Mouse (Mus musculus) megakaryocyte, embryonic 14.5 days (primary cell): Measurements from ENCODE around the gene Aldh1a3. TPM values are rescaled to one million over a fixed set of nuclear protein-coding genes. Genes with fewer than 3 reads are reported as not detected.

Experiments used
- H3K27me3 ChIP-seq: replicated peaks from 2 replicates; pipeline ENCODE3; 2012; ENCODE audit warnings: inconsistent platforms
- H3K36me3 ChIP-seq: replicated peaks from 2 replicates; pipeline ENCODE3; 2012; ENCODE audit warnings: low read length, inconsistent platforms, mixed read lengths
- H3K4me1 ChIP-seq: 2 replicates; pipeline ENCODE4 v1.6.1; 2012; ENCODE audit warnings: inconsistent platforms
- H3K4me3 ChIP-seq: replicated peaks from 2 replicates; pipeline ENCODE3; 2012; ENCODE audit warnings: moderate library complexity, mild to moderate bottlenecking, inconsistent platforms
- H3K9me3 ChIP-seq: 2 replicates; pipeline ENCODE4 v1.6.1; 2012; ENCODE audit warnings: inconsistent platforms
- FLI1 ChIP-seq: IDR thresholded peaks from 2 replicates; pipeline ENCODE4 v1.6.1; 2012; ENCODE audit warnings: low read length, inconsistent platforms, mixed read lengths
- GATA1 ChIP-seq: IDR thresholded peaks from 3 replicates; pipeline ENCODE4 v1.6.1; 2012; ENCODE audit warnings: mixed read lengths, low read length, inconsistent platforms, borderline replicate concordance
- polyA plus RNA-seq: library from polyadenylated mRNA; stranded (reverse); fragments of >175 nt; gene quantifications from 2 replicates; pipeline ENCODE4 v1.2.3, GENCODE M21; 2012; ENCODE audit warnings: low replicate concordance; ENCODE audit not compliant: insufficient read depth

Aldh1a3 gene
- polyA plus RNA-seq, 1 experiment, result not detected

DNA sequence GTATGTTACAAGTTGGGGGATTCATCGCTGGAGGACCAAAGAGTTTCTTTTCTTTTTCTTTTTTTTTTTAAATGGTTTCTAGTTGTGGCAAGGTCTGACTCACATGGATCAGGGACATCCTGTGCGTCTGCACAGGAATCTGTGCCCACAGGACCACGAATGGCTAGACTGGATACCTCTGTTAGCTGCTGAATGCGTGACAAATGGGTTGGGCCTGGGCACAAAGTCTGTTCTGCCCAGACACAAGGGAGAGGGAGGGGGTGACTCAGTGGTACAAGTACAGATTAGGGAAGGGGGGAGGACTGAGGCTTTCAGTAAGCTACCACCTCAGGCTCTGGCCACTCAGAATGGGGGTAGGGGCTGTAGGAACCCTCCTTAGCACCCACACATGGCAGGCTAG, 51.6 kb downstream of the Aldh1a3 start:
- Histone ChIP-seq H3K9me3 (no peaks in the 10 kb centered on the region), H3K4me3 (peak overlapping the region; percentile 90), H3K36me3 (peaks cover 75% of the 10 kb centered on the region), H3K27me3 (no peaks in the 10 kb centered on the region), H3K4me1 (peaks cover 78% of the 10 kb centered on the region)
- no peak for TF ChIP-seq GATA1
- TF ChIP-seq FLI1, result no peak

GRCm38 (mm10) chr7:66373391-66373790, 53.9 kb downstream of the Aldh1a3 start:
- TF ChIP-seq GATA1 (no peak), FLI1 (no peak)

DNA sequence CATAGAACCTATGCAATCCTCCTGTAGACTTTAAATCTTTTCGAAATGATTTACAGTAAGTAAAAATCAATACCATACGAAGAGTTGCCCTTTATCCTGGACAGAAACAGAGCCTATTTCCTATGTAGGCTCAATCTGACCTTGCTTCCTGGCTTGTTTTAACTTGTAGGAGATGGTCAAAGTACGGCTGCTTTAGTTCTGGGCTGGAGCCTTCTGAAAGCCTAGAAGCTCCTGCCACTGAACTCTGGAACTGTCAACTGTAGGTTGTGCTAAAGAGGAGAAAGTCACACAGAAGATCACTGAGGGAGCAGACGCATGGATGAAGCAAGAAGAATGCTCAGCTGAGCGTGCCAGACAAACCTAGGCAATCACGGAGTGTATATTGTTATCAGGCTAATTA, 56.3 kb downstream of the Aldh1a3 start:
- TF ChIP-seq GATA1, result no peak
- no peak for TF ChIP-seq FLI1
- H3K9me3 ChIP-seq, result no peaks in the 10 kb centered on the region
- peaks cover 88% of the 10 kb centered on the region for H3K4me1 ChIP-seq
- H3K4me3 ChIP-seq, result no peak overlapping the region
- no peaks in the 10 kb centered on the region for H3K27me3 ChIP-seq
- H3K36me3 ChIP-seq, result peaks cover 80% of the 10 kb centered on the region

More at GRCm38 (mm10) chr7:66373391-66373790, 53.9 kb downstream of the Aldh1a3 start:
- Histone ChIP-seq H3K36me3 (peaks cover 69% of the 10 kb centered on the region), H3K4me1 (peaks cover 88% of the 10 kb centered on the region), H3K4me3 (no peak overlapping the region), H3K9me3 (no peaks in the 10 kb centered on the region), H3K27me3 (no peaks in the 10 kb centered on the region)

GRCm38 (mm10) chr7:66369934-66370445, 57.3 kb downstream of the Aldh1a3 start:
- Histone ChIP-seq H3K27me3 (no peaks in the 10 kb centered on the region), H3K4me1 (peaks cover 86% of the 10 kb centered on the region), H3K4me3 (no peak overlapping the region), H3K36me3 (peaks cover 80% of the 10 kb centered on the region), H3K9me3 (no peaks in the 10 kb centered on the region)
- TF ChIP-seq GATA1 (no peak), FLI1 (no peak)

DNA sequence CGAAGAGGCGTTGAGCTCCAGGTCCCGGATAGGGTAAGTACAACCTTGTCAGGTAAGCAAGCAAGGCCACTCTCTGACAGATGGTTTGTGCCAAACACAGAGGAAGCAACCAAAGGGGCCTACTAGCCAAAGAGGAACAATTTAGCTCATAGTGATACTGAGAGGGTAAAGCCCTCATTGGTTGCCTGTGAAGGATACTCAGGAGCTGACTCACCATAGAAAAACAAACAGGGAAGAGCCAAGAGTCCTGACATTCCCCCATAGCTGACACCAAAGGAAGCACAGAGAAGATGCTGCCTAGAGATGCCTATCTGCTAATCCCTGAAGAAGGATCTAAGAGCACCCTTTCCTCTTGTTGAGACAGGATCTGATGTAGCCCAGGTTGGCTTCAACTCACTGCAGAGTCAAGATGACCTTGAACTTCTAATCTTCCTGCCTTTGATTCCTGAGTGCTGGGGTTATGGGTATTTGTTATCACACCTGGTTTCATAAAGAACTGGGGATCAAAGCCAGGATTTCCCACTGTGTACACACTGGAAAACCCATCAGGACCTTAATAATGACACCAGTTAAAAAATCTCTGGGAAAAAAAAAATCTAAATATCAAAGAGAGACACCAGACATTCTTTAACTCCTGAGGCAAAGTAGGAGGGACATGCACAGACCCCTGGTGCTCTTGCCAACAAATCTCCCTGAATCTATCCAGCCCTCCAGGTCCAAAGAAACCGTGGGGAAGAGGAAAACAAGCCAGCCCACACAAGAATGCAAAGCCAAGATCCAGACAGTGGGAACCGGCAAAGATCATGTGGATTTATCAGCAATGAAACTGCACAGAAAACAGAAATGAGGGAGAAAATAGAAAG, 58.0 kb downstream of the Aldh1a3 start:
- no peak for TF ChIP-seq GATA1
- TF ChIP-seq FLI1, result no peak
- no peaks in the 10 kb centered on the region for H3K27me3 ChIP-seq
- peaks cover 82% of the 10 kb centered on the region for H3K4me1 ChIP-seq
- peaks cover 4% of the 10 kb centered on the region for H3K9me3 ChIP-seq
- peak overlapping the region; percentile 14 for H3K4me3 ChIP-seq
- peaks cover 79% of the 10 kb centered on the region for H3K36me3 ChIP-seq

DNA sequence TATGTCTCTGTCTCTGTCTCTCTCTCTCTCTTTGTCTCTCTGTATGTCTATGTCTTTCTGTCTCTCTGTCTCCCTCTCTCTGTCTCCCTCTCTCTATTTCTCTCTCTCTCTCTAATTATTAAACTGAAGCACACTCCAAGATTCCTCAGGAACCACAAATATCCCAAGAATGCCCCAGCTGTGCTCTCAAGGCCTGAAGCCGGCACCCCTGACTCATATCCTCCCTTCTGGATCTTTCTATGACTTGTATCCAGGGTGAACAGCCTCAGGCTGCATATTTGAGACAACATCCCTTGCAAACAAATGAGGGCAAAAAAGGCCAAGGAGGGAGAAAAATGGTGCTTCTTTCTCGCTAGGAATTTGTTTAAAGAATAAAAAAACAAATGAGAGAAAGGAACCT, 61.4 kb downstream of the Aldh1a3 start, which contains the start of gene Gm10974:
Gene Gm10974, plus strand, starts transcription at position 2 of the 400 bp plus-strand sequence.
- peaks cover 72% of the 10 kb centered on the region for H3K36me3 ChIP-seq
- TF ChIP-seq GATA1 (no peak), FLI1 (no peak)

DNA sequence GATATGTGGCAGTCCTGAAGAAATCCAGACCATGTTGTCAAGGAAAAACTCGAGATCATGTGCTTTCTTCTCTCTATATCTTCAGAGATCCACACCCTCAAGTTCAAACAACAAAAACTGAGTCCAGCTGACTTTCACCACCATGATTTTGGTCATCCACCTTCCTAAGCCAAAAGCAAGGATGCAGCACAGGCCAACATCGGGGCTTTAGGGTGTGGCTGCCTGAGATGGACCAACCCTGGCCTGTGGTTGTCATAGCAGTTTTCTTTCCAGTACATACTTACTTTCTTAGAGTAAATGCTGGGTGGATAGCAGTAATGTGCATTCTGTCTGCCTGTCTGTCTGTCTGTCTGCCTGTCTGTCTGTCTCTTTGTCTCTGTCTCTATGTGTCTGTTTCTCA, 61.9 kb downstream of the Aldh1a3 start:
- peaks cover 51% of the 10 kb centered on the region for H3K4me1 ChIP-seq
- H3K27me3 ChIP-seq, result no peaks in the 10 kb centered on the region

More for the DNA sequence above, 61.4 kb downstream of the Aldh1a3 start, which contains the start of gene Gm10974:
- H3K27me3 ChIP-seq, result no peaks in the 10 kb centered on the region
- no peak within 1 kb of the TSS for H3K4me3 ChIP-seq
- peaks cover 27% of the 10 kb centered on the region for H3K9me3 ChIP-seq
- H3K4me1 ChIP-seq, result peaks cover 56% of the 10 kb centered on the region

DNA sequence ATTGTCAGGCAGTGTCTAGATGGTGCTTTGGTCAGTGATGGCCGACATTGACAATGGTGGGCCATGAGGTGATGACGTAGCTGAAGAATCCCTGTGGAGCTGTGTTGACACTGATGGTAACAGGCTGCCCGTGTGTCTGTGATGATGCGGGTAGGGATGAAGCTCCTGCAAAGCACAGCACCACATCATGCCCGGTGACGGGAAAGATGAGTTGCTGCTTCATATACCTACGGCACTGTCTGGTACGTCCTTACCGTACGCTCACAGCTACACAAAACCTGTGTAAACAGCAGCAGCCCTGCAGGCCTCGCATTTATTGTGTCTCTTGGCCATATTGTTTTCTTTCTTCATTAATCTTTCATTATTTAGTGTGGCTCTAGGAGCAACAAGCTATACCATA, 62.8 kb downstream of the Aldh1a3 start:
- H3K27me3 ChIP-seq, result no peaks in the 10 kb centered on the region
- peak overlapping the region; percentile 62 for H3K4me3 ChIP-seq
- H3K36me3 ChIP-seq, result peaks cover 77% of the 10 kb centered on the region
- H3K4me1 ChIP-seq, result peaks cover 42% of the 10 kb centered on the region
- peaks cover 38% of the 10 kb centered on the region for H3K9me3 ChIP-seq
- TF ChIP-seq GATA1 (no peak), FLI1 (no peak)

More for the DNA sequence above, 61.9 kb downstream of the Aldh1a3 start:
- Histone ChIP-seq H3K9me3 (peaks cover 30% of the 10 kb centered on the region), H3K4me3 (no peak overlapping the region), H3K36me3 (peaks cover 73% of the 10 kb centered on the region)
- TF ChIP-seq GATA1 (no peak), FLI1 (no peak)

DNA sequence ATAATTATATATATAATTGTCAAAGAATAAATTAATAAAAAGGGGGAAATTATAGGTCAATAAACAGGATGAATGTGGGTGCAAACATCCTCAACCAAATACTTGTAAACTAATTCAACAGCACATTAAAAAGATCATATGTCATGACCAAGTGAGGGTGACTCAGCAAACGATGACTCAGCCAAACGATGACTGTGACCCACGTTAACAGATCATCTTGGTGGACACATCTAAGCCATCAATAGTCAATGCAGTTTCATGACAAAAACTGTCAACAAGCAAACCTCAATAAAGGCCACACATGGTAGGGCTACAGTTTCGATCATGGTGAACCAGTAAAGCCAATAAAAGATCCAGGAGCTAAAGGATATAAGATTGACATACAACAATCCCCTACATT, 68.3 kb downstream of the Aldh1a3 start:
- Histone ChIP-seq H3K4me3 (peak overlapping the region; percentile 54), H3K4me1 (peaks cover 41% of the 10 kb centered on the region), H3K36me3 (peaks cover 67% of the 10 kb centered on the region), H3K9me3 (peaks cover 34% of the 10 kb centered on the region), H3K27me3 (no peaks in the 10 kb centered on the region)
- TF ChIP-seq FLI1 (no peak), GATA1 (no peak)

GRCm38 (mm10) chr7:66358461-66358860, 68.9 kb downstream of the Aldh1a3 start:
- H3K9me3 ChIP-seq, result peaks cover 30% of the 10 kb centered on the region
- H3K4me1 ChIP-seq, result peaks cover 38% of the 10 kb centered on the region
- no peaks in the 10 kb centered on the region for H3K27me3 ChIP-seq
- H3K4me3 ChIP-seq, result no peak overlapping the region
- TF ChIP-seq GATA1, result no peak
- TF ChIP-seq FLI1, result no peak
- peaks cover 64% of the 10 kb centered on the region for H3K36me3 ChIP-seq
